ENCODE assay signal across 16 mouse cellular contexts in the genomic region with DNA sequence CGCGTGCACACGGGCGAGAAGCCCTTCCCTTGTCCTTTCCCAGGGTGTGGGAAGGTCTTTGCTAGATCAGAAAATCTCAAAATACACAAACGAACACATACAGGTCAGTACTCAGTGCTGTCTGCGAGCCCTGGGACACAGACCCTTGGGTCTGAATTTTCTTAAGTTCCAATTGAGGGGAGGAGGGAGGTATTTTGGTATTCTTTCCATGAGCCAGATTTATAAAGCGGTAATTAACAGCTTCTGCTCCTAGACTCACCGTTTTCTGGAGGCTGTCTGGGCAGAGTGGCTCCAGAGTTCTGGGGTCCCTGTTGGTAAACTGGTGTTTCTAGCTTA. TPM values are rescaled to one million over a fixed set of nuclear protein-coding genes. Genes with fewer than 3 reads are reported as not detected.
DNase-seq lines count a peak whose midpoint lies in the region; ATAC-seq lines count a peak whose summit lies in the region.
"Had no signal": no experiment of that assay in that cellular context is flagged by ENCODE, and none has a peak within 500 bp of the region (broad histone marks: within the 10 kb centered on the region; RNA-seq: fewer than 3 reads in every experiment).

No protein-coding gene starts in this region.

- intact Hi-C loops in heart, postnatal 36 days (cut with DNase I) = no loop called here
- intact Hi-C loops in left cerebral cortex, postnatal 10 days (cut with DNase I) = no loop called here

- peaks cover 98% of the 10 kb centered on the region for H3K27me3 ChIP-seq in hindbrain, embryonic 10.5 days (ENCODE audit: insufficient read depth, poor library complexity, severe bottlenecking)
- H3K27me3 ChIP-seq in midbrain, embryonic 13.5 days = peaks cover 91% of the 10 kb centered on the region

- H3K4me2 ChIP-seq in midbrain, embryonic 13.5 days (replicated peaks) = peak overlapping the region; percentile 70
- H3K4me2 ChIP-seq: limb, embryonic 12.5 days had no signal

- peak overlapping the region; percentile 88 for H3K9ac ChIP-seq in midbrain, embryonic 13.5 days (replicated peaks)
- H3K9ac ChIP-seq: limb, embryonic 12.5 days had no signal

- DNase-seq in right cerebral cortex, postnatal 25 days = peak; percentile 2
- no peak for DNase-seq in right cerebral cortex, adult 18-20 months
- DNase-seq in hindbrain, embryonic 10.5 days (ENCODE audit: low spot score) = no peak
- DNase-seq in heart, adult 9 months (ENCODE audit: low spot score in 2 of 2) = no peak
- DNase-seq in heart, postnatal 36 days = no peak
- no peak for DNase-seq in left cerebral cortex, postnatal 10 days (ENCODE audit: extremely low spot score in 1 of 2, low spot score in 2 of 2)
- DNase-seq: lung, adult 18-20 months; thymus, postnatal 14 days had no signal

- peak overlapping the region; percentile 67 for H3K4me3 ChIP-seq in hindbrain, embryonic 10.5 days
- peak overlapping the region; percentile 54 for H3K4me3 ChIP-seq in midbrain, embryonic 13.5 days (replicated peaks)

- H3K36me3 ChIP-seq in hindbrain, embryonic 10.5 days = no peaks in the 10 kb centered on the region
- no peaks in the 10 kb centered on the region for H3K36me3 ChIP-seq in midbrain, embryonic 13.5 days
- H3K36me3 ChIP-seq: G1E; limb, embryonic 12.5 days had no signal

- no peak for ATAC-seq in midbrain, embryonic 13.5 days
- ATAC-seq in granulocyte monocyte progenitor cell, adult 5-6 weeks (replicated peaks; ENCODE audit: poor library complexity, severe bottlenecking) = no peak

- H3K27ac ChIP-seq in hindbrain, embryonic 10.5 days = peak overlapping the region; percentile 98
- H3K27ac ChIP-seq in midbrain, embryonic 13.5 days = peak overlapping the region; percentile 92
- H3K27ac ChIP-seq: kidney, postnatal 0 days; limb, embryonic 12.5 days had no signal

- no peaks in the 10 kb centered on the region for H3K9me3 ChIP-seq in hindbrain, embryonic 10.5 days
- H3K9me3 ChIP-seq in midbrain, embryonic 13.5 days = no peaks in the 10 kb centered on the region
- H3K9me3 ChIP-seq: limb, embryonic 12.5 days had no signal

- peaks cover 53% of the 10 kb centered on the region for H3K4me1 ChIP-seq in hindbrain, embryonic 10.5 days (replicated peaks)
- H3K4me1 ChIP-seq in midbrain, embryonic 13.5 days (replicated peaks) = peaks cover 39% of the 10 kb centered on the region

- WGBS in hindbrain, embryonic 10.5 days = under 1% methylated on average over 8 of the region's 8 CpGs
- WGBS in midbrain, embryonic 13.5 days = 5% methylated on average over 8 of the region's 8 CpGs

RNA-seq across cellular contexts. Expression of a gene that starts 13.7 kb away (rescaled TPM):
- polyA plus RNA-seq in hindbrain, embryonic 10.5 days (2016; fragmentation: Nextera tagmentation; extraction: Ambion mirVana) = 6.9 and 8.1 TPM in 2 replicates
- 14.8 and 16.4 TPM in 2 replicates for polyA plus RNA-seq in midbrain, embryonic 13.5 days (2015; fragmentation: Nextera tagmentation; extraction: Ambion mirVana)
- total RNA-seq in heart, postnatal 36 days (2021) = under 1 TPM in 1 of 2 experiments, not detected in 1; 0.61 TPM
- total RNA-seq in left cerebral cortex, postnatal 10 days (2021) = 10 to 100 TPM; 14.2 to 17.4 TPM
- total RNA-seq in granulocyte monocyte progenitor cell, adult 5-6 weeks (2014; fragmentation: Nextera tagmentation) = not detected in 2 replicates
- total RNA-seq in granulocyte monocyte progenitor cell, adult 5-6 weeks (2017) = not detected in 2 replicates
- total RNA-seq: megakaryocyte progenitor cell, adult 5-6 weeks; neutrophil, adult 5-6 weeks had no signal
- polyA plus RNA-seq: G1E; kidney, postnatal 0 days had no signal

RNA-seq across cellular contexts. Expression of a gene that starts 17.1 kb away (rescaled TPM):
- 16.9 and 19.8 TPM in 2 replicates for polyA plus RNA-seq in hindbrain, embryonic 10.5 days (2016; fragmentation: Nextera tagmentation; extraction: Ambion mirVana)
- polyA plus RNA-seq in midbrain, embryonic 13.5 days (2015; fragmentation: Nextera tagmentation; extraction: Ambion mirVana) = 53.2 and 56.6 TPM in 2 replicates
- total RNA-seq in heart, postnatal 36 days (2021) = not detected
- 1 to 10 TPM; 3.4 to 4.6 TPM for total RNA-seq in left cerebral cortex, postnatal 10 days (2021)
- not detected in 2 replicates for total RNA-seq in granulocyte monocyte progenitor cell, adult 5-6 weeks (2014; fragmentation: Nextera tagmentation)
- not detected in 2 replicates for total RNA-seq in granulocyte monocyte progenitor cell, adult 5-6 weeks (2017)
- total RNA-seq: megakaryocyte progenitor cell, adult 5-6 weeks; neutrophil, adult 5-6 weeks had no signal
- polyA plus RNA-seq: G1E; heart, embryonic 11.5 days; kidney, postnatal 0 days had no signal

Comparison
In these comparisons a context has a peak if more than half of its experiments do, and no peak if none do; other contexts are left out.
1. RNA of a gene that starts 13.7 kb away (total RNA-seq): 14.2 to 17.4 TPM in left cerebral cortex, postnatal 10 days; 0.61 TPM in heart, postnatal 36 days and not detected in granulocyte monocyte progenitor cell, adult 5-6 weeks; every median in the first group is over 4 times any median in the second.
2. RNA of a gene that starts 17.1 kb away (total RNA-seq): 3.4 to 4.6 TPM in left cerebral cortex, postnatal 10 days; not detected in heart, postnatal 36 days and not detected in granulocyte monocyte progenitor cell, adult 5-6 weeks; every median in the first group is over 4 times any median in the second.